8 mouse cellular contexts compared by ENCODE assay signal in the genomic region with DNA sequence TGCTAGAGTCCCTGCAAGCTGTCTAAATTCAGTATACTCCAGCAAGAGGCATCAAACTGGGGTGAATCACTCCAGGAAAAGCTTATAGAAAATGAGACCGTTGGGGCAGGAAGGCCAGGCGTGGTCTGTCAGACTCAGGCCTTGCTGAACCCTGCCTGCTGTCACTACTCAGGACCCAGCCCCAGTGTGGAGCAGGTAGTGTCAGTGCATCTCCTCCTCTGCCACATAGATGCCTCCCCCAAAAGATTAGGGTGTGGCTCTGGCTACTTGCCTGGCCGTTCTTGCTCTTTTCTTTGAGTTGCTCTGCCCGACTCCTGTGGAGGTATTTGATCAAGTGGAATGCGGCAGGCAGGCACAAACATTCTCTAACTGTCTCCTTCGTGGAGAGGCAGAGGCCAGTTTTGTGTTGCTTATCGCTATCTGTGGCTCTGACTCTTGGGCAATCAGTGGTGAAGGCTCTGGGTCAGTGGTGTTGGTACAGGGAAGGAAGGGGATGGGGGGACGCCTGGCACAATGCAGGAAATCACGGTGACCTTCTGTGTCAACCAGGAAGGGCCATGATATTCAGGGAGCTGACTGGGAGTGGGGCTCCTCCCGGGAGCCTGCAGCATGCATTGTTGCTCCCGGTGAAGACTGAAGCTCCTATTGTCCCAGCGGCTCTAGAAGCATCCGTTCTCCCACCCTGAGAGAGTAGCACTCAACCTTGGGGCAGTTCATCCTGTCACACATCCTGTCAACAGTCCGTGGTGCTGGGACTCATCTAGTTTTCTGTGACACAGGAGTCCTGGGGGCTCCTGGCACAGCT. TPM values are rescaled to one million over a fixed set of nuclear protein-coding genes. Genes with fewer than 3 reads are reported as not detected.
A peak's percentile ranks its signal among the peaks of the same experiment; 100 is the strongest.
DNase-seq lines count a peak whose midpoint lies in the region; ATAC-seq and TF ChIP-seq lines count a peak whose summit lies in the region.

No protein-coding gene starts in this region.

- no peaks in the 10 kb centered on the region for H3K27me3 ChIP-seq in cerebellum, adult 2 months (ENCODE audit: control insufficient read depth, insufficient read depth, low read length)

- no peak for DNase-seq in cerebellum, adult 2 months
- no peak for DNase-seq in cerebellum, postnatal 10 days
- peak; percentile 28 for DNase-seq in adrenal gland, postnatal 25 days
- DNase-seq in kidney, adult 8-10 months, result peak; percentile 27 to 31
- DNase-seq in lung, postnatal 14 days, result peak; percentile 32
- no peak for DNase-seq in gastrocnemius, postnatal 4 days (ENCODE audit: low spot score in 2 of 2)

- peaks cover 53% of the 10 kb centered on the region for H3K4me1 ChIP-seq in cerebellum, adult 2 months (ENCODE audit: control insufficient read depth, insufficient read depth, low read length)

- TF ChIP-seq POLR2A in cerebellum, adult 2 months (IDR thresholded peaks at IDR 0.05; ENCODE audit: borderline replicate concordance, insufficient read depth, low read length), result no peak

- no peak overlapping the region for H3K4me3 ChIP-seq in cerebellum, adult 2 months (replicated peaks; ENCODE audit: insufficient read depth, low read depth, low read length)

- no peak for TF ChIP-seq CTCF in cerebellum, adult 2 months (IDR thresholded peaks at IDR 0.05; ENCODE audit: borderline replicate concordance, insufficient read depth, low read depth, low read length)

- H3K27ac ChIP-seq in cerebellum, adult 2 months (ENCODE audit: insufficient read depth, low read length), result peak overlapping the region; percentile 67

- ATAC-seq in megakaryocyte-erythroid progenitor cell, adult 5-6 weeks (replicated peaks; ENCODE audit: low FRiP score, low TSS enrichment, poor library complexity, severe bottlenecking), result no peak
- ATAC-seq in erythroblast, adult 5-6 weeks (replicated peaks; ENCODE audit: low FRiP score, poor library complexity, severe bottlenecking), result no peak

- 25% methylated on average over 14 of the region's 14 CpGs for WGBS in cerebellum, adult 2 months

RNA-seq across cellular contexts. Expression of gene 6430548M08Rik, which starts 12.6 kb away (rescaled TPM):
- polyA plus RNA-seq in cerebellum, adult 2 months (2012; rRNA removed), result 175 and 188 TPM in 2 replicates
- total RNA-seq in adrenal gland, postnatal 25 days (2021), result 111 and 165 TPM in 2 replicates
- 0.07 TPM in 1 of 2 replicates, not detected in the other for total RNA-seq in megakaryocyte-erythroid progenitor cell, adult 5-6 weeks (2014; fragmentation: Nextera tagmentation)
- total RNA-seq in megakaryocyte-erythroid progenitor cell, adult 5-6 weeks (2017), result 0.15 and 0.56 TPM in 2 replicates
- total RNA-seq in gastrocnemius, postnatal 4 days (2021), result 10 to 100 TPM; 13.0 to 14.2 TPM
- 10.0 and 11.0 TPM in 2 replicates for total RNA-seq in erythroblast, adult 5-6 weeks (2015; ENCODE audit: low replicate concordance)
- 16.4 and 23.5 TPM in 2 replicates for total RNA-seq in erythroblast, adult 5-6 weeks (2017; ENCODE audit: low replicate concordance)

RNA-seq across cellular contexts. Expression of gene Zdhhc7, which starts 25.3 kb away (rescaled TPM):
- 34.7 and 39.3 TPM in 2 replicates for polyA plus RNA-seq in cerebellum, adult 2 months (2012; rRNA removed)
- 58.5 and 60.1 TPM in 2 replicates for total RNA-seq in adrenal gland, postnatal 25 days (2021)
- total RNA-seq in megakaryocyte-erythroid progenitor cell, adult 5-6 weeks (2014; fragmentation: Nextera tagmentation), result 27.4 and 30.4 TPM in 2 replicates
- 9.2 and 12.9 TPM in 2 replicates for total RNA-seq in megakaryocyte-erythroid progenitor cell, adult 5-6 weeks (2017)
- total RNA-seq in gastrocnemius, postnatal 4 days (2021), result 10 to 100 TPM; 29.0 to 29.9 TPM
- 0.38 and 5.4 TPM in 2 replicates for total RNA-seq in erythroblast, adult 5-6 weeks (2015; ENCODE audit: low replicate concordance)
- total RNA-seq in erythroblast, adult 5-6 weeks (2017; ENCODE audit: low replicate concordance), result 8.0 and 9.2 TPM in 2 replicates

RNA-seq across cellular contexts. Expression of gene Fam92b, which starts 50.7 kb away (rescaled TPM):
- polyA plus RNA-seq in cerebellum, adult 2 months (2012; rRNA removed), result 1.8 and 3.3 TPM in 2 replicates
- total RNA-seq in adrenal gland, postnatal 25 days (2021), result 1.6 TPM in 1 of 2 replicates, not detected in the other
- not detected in 2 replicates for total RNA-seq in megakaryocyte-erythroid progenitor cell, adult 5-6 weeks (2014; fragmentation: Nextera tagmentation)
- not detected in 2 replicates for total RNA-seq in megakaryocyte-erythroid progenitor cell, adult 5-6 weeks (2017)
- total RNA-seq in gastrocnemius, postnatal 4 days (2021), result not detected
- not detected in 2 replicates for total RNA-seq in erythroblast, adult 5-6 weeks (2015; ENCODE audit: low replicate concordance)
- total RNA-seq in erythroblast, adult 5-6 weeks (2017; ENCODE audit: low replicate concordance), result not detected in 2 replicates

Comparison
In these comparisons a context has a peak if more than half of its experiments do, and no peak if none do; other contexts are left out.
1. DNase-seq: peak in adrenal gland, postnatal 25 days (single experiment), kidney, adult 8-10 months (2 of 2) and lung, postnatal 14 days (single experiment); none in cerebellum, adult 2 months (0 of 2), cerebellum, postnatal 10 days (0 of 2) and gastrocnemius, postnatal 4 days (0 of 2).
2. RNA of gene 6430548M08Rik, which starts 12.6 kb away (total RNA-seq): 111 to 165 TPM in adrenal gland, postnatal 25 days, 10.0 to 23.5 TPM in erythroblast, adult 5-6 weeks and 13.0 to 14.2 TPM in gastrocnemius, postnatal 4 days; 0.07 to 0.56 TPM in megakaryocyte-erythroid progenitor cell, adult 5-6 weeks; every median in the first group is over 4 times any median in the second.